Mouse (Mus musculus): ENCODE measurements at regions not wholly inside any gene's neighbourhood (a gene's known extent, or its start where the extent isn't known, plus 50 kb on each side); places are given as distances from the start of the nearest gene placed in this dataset.

DNA sequence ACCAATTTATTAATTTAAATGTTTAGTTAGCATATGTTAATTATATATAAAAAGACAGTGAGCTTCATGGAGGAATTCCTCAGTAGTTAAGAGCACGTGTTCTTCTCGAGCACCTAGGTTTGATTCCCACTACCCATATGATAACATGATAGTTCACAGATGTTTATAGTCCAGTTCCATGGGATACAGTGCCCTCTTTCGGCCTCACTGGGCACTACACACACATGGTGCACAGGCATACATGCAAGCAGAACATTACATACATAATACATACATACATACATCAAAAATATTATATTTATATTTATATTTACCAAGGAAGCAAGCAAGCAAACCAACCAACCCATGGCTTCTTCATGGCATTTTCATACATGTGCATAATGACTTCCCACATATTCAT is 51.6 kb upstream of the Fam180a start:
- no peak overlapping the region for H3K4me3 ChIP-seq (ENCODE audit: low read depth, low read length)
- H3K36me3 ChIP-seq (replicated peaks; ENCODE audit: insufficient read depth, low read length) = no peaks in the 10 kb centered on the region
- no peak overlapping the region for H3K4me2 ChIP-seq (ENCODE audit: low read depth, low read length)
- no peak for ATAC-seq
- no peak for DNase-seq
- no peak overlapping the region for H3K9ac ChIP-seq (replicated peaks)
- H3K9me3 ChIP-seq (ENCODE audit: low read length) = no peaks in the 10 kb centered on the region
- no peaks in the 10 kb centered on the region for H3K27me3 ChIP-seq (ENCODE audit: insufficient read depth, low read length)
- H3K4me1 ChIP-seq (ENCODE audit: insufficient read depth) = 0 out of 2 replicates have a peak, but pooled peaks cover 8% of the 10 kb centered on the region
- TF ChIP-seq EP300 (IDR thresholded peaks at IDR 0.05; ENCODE audit: low read depth) = no peak
- TF ChIP-seq CTCF (IDR thresholded peaks at IDR 0.05; ENCODE audit: low read depth) = no peak
- no peak overlapping the region for H3K27ac ChIP-seq (ENCODE audit: low read depth)
- WGBS (ENCODE audit: insufficient replicate concordance) = 73% methylated on average over 3 of the region's 3 CpGs

DNA sequence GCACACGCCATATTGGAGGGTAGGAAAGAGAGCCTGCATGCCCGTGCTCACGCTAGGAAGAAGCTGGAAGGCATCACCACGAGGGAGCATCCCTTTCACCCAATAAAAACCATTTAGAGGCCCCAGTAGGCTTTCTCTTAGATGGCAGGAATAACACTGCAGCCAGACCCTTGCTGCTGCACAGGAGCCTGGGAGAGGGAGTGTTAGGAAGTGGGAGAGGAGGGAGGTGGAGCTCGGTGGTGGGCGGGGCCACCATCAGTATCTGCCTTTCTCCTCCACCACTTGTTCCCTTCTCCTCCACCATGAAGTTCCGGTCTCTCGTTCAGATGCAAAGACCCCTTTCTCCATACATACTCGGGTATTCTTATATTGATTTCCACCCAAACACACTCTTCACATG is 50.6 kb upstream of the Fam180a start:
- Histone ChIP-seq H3K4me1 (ENCODE audit: insufficient read depth) (0 out of 2 replicates have a peak, but pooled peaks cover 8% of the 10 kb centered on the region), H3K4me3 (ENCODE audit: low read depth, low read length) (no peak overlapping the region), H3K4me2 (ENCODE audit: low read depth, low read length) (no peak overlapping the region), H3K9me3 (ENCODE audit: low read length) (no peaks in the 10 kb centered on the region), H3K27me3 (ENCODE audit: insufficient read depth, low read length) (no peaks in the 10 kb centered on the region), H3K27ac (ENCODE audit: low read depth) (no peak overlapping the region), H3K9ac (replicated peaks) (no peak overlapping the region), H3K36me3 (replicated peaks; ENCODE audit: insufficient read depth, low read length) (no peaks in the 10 kb centered on the region)
- DNase-seq = no peak
- TF ChIP-seq EP300 (IDR thresholded peaks at IDR 0.05; ENCODE audit: low read depth) (no peak), CTCF (IDR thresholded peaks at IDR 0.05; ENCODE audit: low read depth) (no peak)
- no peak for ATAC-seq
- 73% methylated on average over 9 of the region's 9 CpGs for WGBS (ENCODE audit: insufficient replicate concordance)

All from liver, postnatal 0 days (tissue).